Mouse (Mus musculus) granulocyte monocyte progenitor cell, adult 5-6 weeks (primary cell): ENCODE measurements around the gene Cort. TPM values are rescaled to one million over a fixed set of nuclear protein-coding genes. Genes with fewer than 3 reads are reported as not detected.

ENCODE experiments used
- ATAC-seq: replicated peaks from 2 replicates; pipeline ENCODE4 v1.8.0; 2016; ENCODE audit warnings: mild to moderate bottlenecking, moderate TSS enrichment, inconsistent platforms; ENCODE audit not compliant: poor library complexity, severe bottlenecking
- total RNA-seq, 2 experiments: library from RNA; stranded (forward) in 1 of 2; stranded (reverse) in 1 of 2; fragments of 200-712, 200-1000 nt in 1 of 2; fragments of >200 nt in 1 of 2; fragmentation: Nextera tagmentation in 1 of 2; gene quantifications; 2 replicates each; pipeline ENCODE4 v1.2.3; 2014 to 2017

Gene Cort
- total RNA-seq, 2 experiments from 2014 or later: not detected

DNA sequence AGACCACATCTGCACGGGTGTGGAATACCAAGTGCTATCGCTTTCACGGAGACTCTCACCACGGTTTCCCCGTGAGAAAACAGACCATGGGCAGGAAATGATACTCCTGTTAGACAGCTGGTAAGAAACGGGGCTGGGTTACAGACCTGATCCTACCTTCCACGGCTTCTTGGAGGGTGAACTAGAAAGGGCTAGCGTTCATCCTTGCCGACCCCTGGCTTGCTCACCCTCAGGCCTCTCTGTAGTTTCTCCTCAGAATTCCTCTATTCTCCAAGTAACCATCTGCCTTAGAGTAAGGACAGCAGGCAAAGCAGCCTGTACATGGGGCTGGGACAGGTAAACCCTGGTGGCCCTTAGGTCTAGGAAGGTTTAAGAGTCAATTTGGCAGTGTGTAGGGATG is 22.6 kb upstream of the Cort start:
- no peak for ATAC-seq

DNA sequence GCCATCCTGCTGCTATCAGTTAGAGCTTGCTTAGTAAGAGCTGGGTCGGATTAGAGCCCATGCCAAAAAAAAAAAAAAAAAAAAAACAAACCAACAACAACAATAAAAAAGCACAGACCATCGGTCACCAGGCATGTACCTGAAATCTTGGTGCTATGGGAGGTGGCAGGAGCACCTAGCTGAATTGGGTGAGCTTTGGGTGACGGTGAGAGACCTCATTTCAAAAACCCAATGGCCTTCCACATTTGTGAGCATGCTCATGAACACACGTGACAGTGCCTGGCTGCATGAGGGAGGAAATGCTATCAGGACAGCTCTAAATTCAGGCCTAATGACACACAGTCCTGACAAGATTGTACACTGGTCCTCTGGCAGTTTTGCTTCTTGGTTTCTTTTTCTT is 21.5 kb upstream of the Cort start:
- ATAC-seq: no peak

DNA sequence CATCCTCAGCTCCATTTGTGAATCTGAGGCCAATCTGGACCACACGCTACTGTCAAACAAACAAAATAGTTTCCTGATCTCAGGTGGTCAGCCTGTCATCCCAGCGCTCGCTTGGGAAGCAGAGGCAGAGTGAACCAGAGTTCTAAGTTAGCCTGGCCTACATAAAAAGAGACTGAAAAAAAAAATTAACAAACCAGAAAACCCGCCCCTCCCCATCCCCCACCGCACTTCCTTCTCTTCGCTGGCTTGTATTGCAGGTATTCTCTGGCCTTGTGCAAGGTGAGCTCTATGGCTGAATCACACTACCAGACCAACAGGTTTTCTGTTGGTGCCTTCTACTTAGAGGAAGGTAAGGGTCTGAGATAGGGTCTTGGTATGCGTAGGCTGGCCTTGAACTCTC is 21.0 kb upstream of the Cort start:
- no peak for ATAC-seq

DNA sequence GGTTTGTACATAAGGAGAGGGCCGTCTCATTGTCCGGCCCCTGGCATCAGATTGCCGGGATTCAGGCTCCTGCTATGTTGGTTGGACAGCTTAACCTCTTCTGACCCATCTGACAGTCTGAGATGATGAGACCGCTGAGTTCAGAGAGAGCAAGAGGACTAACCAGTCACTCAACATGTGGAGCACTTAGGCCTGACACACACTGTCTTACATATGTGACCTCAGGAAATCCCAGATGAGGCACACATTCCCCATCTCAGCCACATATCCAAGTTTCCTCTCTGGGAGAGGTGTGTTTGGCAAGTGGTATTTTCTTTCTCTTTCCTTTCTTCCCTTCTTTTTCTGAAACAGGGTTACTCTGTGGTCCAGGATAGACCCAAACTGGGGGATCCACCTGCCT is 18.6 kb upstream of the Cort start:
- ATAC-seq: no peak

DNA sequence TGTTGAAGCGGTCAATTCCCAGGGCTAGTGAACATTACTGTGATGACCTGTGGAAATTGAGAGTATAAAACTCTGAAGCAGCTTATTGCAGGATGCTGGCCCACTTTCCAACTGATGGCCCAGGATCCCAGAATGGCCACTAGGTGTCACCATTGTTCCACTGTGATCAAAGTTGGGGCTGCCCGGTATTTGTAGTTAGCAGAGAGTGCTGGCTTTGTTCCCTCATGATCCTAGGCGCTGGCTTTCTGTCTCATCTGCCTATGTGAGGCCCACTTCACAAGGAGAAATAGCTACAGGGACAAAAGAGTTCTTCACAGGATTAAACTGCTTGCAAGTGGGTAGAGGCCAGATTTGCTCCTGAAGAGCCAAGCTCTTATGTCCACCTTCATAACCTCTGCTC is 17.9 kb upstream of the Cort start:
- ATAC-seq: peak; percentile 87

DNA sequence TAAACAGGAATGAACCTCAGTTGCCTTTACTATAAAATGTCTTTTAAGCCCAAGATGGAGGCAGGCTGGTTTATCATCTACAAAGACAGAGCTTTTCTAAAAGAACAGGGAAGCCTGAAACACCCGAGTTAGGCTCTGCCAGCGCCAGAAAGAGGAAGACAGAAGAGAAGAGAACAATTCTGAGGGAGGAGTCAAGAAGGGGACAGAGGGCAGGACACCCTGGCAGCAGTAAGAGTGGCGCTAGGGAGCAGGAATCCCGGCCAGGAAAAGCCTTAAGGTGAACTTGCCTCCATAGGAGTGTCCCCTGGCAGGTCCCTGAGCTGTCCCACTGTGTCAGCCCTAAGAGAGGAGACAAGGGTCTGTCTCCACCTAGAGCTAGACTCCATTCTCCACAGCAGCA is 17.0 kb upstream of the Cort start:
- peak; percentile 52 for ATAC-seq

DNA sequence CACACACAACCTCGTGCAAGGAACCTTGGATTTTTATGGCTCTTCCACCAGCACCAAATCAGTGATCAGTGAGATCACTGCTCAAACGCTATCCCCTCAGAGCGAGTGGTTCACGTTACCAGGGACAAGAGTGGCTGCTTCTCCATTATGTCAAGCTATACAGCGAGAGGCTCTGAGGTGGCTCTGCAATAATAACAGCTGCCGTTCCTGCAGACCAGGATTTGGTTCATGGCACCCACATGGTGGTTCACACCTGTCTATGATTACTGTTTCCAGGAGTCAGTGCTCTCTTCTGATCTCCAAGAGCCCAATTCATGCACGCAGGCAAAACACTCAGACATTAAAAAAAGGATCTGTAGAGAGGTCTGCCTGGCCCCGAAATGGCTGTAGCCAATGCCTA is 12.0 kb upstream of the Cort start:
- no peak for ATAC-seq

DNA sequence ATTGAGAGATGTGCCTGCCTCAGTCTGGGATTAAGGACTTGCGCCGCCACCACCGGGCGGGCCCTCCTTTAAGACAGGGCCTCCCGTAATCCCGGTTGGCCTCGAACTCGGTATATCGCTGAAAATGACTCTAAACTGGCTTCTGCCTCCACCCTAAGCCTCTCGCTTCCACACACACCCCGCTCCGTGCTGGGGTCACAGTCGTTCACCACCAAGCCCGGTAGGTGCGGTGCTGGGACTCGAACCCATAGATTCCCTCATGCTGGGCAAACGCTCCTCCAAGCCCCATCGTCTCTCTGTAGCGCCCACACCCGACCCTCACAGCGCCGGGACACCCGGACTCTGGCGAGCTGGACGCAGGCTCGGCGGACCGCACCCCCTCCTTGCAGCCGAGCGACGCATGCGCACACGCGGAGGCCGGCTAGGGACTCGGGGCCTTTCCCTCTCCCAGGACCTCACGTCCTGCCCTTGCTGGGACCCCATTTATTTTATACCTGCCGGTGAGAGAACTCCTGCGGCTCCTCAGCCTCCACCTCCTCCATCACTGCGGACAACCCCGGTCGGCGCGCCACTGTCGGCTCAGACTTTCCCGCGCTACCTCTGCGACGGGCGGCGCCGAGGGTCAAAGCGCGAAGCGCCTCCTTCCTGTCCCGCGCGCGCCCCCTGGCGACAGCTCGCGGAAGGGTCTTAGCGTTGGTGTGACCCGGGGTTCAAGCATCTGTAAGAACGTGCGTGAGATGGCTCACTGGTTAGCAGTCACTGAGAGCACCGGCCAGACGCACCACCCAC is 10.6 kb upstream of the Cort start, which contains the start of gene Cenps:
Gene Cenps, minus strand, starts transcription at position 648 of the 789 bp plus-strand sequence.
- peak; percentile 96 for ATAC-seq

DNA sequence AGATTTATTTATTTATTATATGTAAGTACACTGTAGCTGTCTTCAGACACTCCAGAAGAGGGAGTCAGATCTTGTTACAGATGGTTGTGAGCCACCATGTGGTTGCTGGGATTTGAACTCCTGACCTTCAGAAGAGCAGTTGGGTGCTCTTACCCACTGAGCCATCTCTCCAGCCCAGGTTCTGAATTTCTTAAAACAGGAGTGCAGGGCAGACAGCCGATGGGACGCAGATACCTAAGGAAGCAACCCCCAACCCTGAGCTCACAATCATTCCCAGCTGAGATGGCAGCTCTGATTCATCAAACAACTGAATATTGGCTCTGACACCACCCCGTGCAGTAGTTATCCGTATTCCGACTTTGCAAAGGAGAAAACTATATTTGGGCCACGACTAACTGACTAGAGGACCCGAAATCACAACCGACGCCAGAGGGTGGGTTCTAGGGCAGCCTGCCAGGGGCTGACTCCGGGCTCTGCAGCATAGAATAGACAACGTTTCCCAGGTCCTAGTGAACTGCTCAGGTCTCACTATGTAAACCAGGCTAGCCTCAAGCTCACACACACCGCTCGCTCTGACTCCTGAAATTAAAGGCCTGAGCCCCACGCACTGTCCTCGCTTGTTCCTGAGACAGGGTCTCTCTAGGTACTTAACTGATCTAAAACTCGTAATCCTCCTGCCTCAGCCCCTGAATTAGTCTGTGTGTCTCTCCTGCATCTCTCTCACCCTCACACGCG is 9.7 kb upstream of the Cort start:
- ATAC-seq: no peak

DNA sequence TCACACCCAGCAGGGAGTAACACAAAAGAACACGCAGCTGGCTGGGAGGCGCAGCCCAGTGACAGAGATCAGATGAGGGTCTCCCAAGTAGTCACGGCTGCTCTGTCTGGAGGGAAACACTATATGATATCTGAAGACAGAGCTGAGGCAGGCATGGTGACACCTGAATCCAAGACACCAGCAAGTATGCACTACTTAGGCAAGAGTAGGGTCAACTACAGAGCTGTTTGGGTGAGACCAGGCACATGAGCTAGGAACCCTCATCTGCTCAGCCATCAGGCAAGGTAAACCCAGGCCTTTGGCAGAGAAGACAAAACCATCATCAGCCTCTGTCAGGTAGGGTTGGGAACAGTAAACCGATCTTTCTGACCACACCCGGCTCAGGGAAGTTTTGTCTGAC is 6.8 kb upstream of the Cort start:
- no peak for ATAC-seq

DNA sequence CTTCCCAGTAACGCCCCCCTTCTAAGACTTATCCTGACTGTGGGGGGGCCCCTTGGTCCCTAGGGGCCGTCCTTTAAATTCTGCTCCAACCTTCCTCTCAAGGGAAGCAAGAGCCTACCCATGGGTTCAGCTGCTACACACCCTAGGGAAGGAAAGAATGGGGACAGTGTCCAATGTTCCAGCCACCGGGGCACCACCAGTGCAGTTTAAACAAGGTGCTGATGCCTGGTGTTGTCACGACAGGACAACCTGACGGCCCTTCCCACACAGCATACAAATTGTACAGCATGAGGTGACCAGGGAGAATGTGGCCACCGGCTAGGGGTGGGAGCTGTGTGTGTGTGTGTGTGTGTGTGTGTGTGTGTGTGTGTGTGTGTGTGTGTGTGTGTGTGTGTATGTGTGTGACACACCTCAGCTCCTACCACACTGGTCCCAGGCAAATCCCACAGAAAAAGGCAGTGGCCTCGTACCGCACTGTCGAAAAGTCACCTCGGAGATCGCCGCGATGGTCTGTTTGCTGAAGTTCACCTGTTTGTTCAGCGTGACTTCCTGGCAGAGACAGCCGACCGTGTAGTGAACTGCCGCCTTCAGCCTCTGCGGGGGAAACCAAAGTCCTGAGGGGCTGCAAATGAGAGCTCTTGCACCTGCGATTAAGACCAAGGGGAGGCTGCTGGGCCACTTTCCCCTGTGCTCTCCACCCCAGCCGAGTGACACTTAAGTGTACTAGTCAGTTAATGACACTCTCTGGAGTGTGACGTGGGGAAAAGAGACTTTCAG is 5.4 kb upstream of the Cort start:
- ATAC-seq: no peak

DNA sequence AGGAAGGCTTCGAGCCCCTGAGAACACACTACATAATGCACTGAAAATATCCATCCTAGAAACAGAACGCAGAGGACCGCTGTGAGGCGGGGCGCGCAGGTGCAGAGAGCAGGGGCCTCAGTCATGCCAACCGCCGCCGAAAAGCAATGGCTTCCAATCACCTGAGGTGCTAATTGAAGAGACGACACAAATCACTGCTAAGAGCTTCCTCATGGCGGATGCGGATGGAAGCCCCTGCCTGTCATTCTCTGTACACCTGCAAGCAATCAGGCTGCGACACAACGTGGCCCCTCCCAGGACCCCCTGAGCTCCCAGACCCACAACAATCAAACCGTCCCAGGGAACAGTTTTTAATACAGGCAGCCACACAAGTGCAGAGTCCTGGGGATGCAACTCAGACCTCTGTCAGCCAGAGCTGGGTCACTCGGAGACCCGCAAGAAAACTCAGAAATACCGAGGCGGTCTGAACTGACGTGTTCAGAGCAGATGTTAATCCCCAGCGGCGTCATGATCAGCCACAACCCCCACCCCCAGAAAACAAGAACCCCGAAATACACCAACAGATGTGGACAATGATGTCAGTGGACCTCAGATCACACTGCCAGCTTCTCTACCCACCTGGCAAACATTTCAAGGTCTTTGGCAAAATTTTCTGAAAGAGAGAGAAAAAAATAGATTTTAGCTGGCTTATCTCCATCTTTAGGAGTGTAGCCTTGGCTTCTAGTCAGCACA is 4.6 kb upstream of the Cort start:
- ATAC-seq: no peak

DNA sequence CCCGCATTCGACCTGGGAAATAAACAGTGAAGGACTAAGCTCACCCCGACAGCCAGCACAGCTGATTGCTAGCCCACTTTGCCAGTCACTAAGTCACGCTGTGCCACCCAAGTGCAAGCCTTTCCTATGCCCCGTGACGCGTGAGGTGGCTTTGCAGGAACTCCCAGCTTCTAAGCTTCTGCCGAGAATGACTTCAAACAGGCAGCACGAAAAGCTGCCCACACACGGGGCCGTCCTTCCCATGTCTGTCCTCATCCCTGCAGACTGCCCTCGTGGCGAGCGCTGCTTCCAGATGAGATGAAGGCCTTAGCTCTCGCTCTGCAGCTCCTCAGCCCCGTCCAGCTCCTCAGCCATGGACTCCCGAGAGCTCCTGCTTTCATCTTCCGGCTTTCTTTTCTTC is 1.9 kb upstream of the Cort start:
- ATAC-seq: no peak

DNA sequence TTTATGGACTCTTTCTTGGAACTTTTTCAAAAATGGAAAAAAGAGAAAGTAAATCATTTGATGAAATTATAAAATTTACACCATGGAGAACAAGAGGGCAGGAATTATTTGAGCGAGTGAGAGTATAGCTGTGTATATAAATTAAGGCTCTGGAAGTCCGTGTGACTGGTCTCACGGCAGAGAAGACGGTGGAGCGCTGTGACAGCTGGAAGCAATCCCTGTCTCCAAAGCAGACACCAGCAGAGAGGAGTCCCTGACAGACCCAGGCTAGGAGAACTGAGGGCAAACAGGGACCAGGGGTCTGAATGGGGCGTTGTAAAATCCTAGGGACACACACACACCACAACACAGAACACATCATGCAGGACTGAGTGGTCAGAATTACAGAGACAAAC is 451 bp downstream of the Cort start:
- no peak for ATAC-seq

DNA sequence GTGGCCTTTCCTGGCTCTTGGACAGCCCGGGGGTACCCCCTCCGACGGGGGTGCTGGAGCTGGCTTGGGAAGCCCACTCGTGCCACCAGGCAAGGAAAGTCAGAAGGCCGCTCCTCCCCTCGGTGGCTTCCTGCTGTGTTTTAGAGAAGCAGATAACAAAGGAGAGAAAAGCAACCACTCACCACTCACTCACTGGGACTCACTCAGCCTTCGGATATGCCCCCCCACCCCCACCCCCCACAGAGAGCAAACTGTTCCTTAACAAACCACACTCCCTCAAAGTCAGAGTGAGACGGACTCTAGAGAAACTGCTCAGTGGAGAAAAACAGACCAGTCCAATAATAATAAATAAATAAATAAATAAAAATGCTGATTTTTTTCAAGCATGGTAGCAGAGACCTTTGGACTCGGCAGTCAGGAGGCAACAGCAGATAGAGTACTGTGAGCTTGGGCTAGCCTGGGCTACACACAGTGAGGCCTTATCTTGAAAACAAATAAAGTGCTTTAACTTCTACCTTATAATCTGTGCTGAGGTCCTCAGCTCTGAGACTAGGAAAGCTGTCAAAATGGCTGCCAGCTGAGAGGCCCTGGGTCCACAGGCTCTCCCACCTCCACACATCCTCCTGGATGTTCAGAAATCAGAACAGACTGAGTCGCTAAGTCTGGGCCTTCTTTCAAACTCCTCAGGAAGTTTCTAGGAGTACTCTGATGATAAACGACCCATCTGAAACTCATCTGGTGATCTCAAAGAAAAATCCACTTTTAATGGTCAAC is 1.0 kb downstream of the Cort start:
- no peak for ATAC-seq

DNA sequence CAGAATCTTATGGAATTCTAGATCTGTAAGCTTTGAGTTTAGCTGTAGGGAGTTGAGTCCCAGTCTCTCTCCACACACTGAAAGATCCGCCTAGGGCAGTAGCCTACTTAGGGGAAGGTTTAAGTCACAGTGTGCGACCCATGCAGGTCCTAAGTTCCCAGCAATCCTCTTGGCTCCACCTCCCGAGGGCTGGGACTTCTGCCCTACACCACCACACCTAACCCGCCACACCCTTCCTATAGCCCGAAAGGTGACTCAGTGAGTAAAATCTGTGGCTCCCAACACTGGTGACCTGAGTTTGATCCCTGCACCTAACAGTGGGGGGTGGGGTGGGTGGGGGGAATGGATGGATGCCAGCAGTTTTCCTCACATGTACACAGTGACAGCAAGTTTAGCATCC is 3.1 kb downstream of the Cort start:
- ATAC-seq: no peak

DNA sequence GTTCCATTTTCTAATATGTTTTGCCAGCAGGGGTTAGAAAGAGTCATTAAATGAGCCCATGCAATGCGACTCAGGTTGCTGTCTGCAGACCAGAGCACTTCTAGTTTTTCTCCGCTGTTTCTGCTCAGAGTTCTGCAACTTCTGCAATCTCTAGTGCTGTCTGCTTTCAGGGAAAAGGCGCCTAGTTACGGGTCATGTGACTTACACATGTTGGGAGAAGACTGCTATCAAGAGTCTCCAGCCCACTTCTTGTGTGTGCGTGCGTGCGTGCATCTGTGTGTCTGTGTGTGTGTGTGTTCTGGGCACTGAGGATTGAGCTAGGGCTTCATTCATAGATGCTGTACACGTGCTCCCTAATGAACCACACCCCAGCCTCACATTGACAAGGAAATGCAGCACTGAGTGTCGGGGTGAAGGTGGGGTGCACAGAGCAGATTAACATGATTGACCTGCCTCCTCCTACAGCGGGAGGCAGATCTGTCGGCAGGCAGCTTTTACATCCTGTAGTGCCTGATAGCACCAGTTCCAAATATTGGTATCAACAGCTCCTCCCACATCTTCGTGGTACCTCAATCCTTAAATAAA is 6.5 kb downstream of the Cort start:
- peak; percentile 76 for ATAC-seq

DNA sequence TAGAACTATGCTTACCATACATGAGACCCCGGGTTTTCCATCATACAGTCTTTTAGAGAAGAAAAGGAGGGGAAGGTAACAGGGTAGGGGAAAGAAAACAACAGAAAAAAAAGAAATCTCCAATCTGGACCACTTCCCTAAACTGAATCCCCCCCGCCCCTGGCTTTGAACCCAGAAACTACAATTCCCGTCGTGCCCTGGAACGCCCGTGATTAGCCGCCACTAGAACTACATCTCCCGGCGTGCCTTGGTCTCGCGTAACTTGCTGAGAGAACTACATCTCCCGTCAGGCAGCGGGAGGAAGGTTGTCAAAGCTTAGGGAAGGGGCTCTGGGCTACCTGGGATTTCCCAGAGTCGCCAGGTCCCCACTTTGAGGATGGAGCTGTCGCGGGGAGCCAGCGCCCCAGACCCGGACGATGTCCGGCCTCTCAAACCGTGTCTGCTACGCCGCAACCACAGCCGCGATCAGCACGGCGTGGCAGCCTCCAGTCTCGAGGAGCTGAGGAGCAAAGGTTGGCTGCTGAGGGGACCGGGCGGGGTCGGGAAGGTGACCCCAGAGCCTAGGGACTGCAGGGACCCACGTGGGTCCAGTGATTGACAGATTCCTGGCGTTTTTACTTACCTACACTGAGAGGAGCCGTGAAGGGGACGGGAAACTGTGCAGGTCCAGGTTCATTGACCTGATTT is 22.5 kb downstream of the Cort start, which contains the start of gene Dffa:
Gene Dffa, plus strand, starts transcription at position 272 of the 687 bp plus-strand sequence.
- peak; percentile 90 for ATAC-seq

DNA sequence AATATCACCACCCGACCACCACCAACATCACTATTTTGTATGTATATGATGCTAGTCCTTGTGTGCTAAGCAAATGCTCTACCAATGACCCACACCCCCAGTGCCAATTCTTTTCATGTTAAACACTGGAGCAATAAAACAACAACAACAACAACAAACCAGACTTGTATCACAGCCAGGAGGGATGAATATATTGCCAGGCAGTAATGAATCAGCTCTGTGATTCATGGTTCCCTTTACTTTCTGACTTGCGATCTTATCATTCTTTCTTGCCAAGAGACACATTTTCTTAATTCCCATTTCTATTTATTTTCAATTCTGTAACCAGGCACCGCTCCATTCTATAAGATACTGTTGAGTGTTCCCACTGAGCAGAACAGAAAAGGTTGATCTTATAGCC is 25.1 kb downstream of the Cort start:
- ATAC-seq: no peak
